Mouse (Mus musculus): ENCODE measurements around the gene Lsm6. TPM values are rescaled to one million over a fixed set of nuclear protein-coding genes. Genes with fewer than 3 reads are reported as not detected.

Gene Lsm6
- 148 and 163 TPM in 2 replicates for polyA plus RNA-seq (2015; fragmentation: Nextera tagmentation; extraction: Ambion mirVana)

DNA sequence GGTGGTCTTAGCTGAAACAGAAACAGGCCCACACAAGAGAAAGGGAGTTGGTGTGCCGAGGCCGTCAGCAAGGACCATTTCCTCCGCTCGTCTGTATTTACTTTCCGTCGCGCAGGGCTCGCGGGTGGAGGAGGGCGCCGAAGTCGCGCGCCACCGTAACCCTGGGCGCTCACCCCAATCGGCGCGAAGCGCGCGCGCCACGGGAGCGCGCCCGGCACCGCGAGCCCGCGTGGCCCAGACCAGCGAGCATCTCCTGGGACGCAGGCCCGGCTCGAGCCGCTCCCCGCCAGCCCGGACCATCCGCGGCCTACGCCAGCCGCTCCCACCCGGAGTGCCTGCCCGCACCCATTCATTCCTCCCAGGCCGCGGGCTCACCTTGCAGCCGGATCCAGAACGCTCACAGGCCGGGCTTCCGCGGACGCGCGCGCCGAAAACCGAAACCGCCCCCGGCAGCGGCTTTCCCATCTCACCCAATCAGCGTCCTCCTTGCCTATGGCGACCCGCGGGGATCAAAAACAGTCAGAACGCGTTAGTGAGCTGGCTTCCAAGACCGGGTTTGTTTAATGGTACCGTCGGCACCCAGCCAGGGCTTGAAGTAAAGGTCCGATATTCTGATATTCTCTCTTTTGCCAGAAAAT, at the start of gene Lsm6:
Gene Lsm6, minus strand, starts transcription at position 468 of the 638 bp plus-strand sequence.
- Histone ChIP-seq H3K36me3 (ENCODE audit: control insufficient read depth, insufficient read depth, low read length) (no peaks in the 10 kb centered on the region), H3K27ac (ENCODE audit: low read length) (peak within 1 kb of the TSS; percentile 98), H3K4me2 (ENCODE audit: low read depth, low read length) (peak within 1 kb of the TSS; percentile 51), H3K9me3 (ENCODE audit: control insufficient read depth, low read length) (no peaks in the 10 kb centered on the region), H3K27me3 (replicated peaks; ENCODE audit: control insufficient read depth, insufficient read depth, low read length) (no peaks in the 10 kb centered on the region), H3K4me1 (ENCODE audit: control insufficient read depth, insufficient read depth, low read length) (peaks cover 16% of the 10 kb centered on the region), H3K4me3 (ENCODE audit: low read length) (peak within 1 kb of the TSS; percentile 86), H3K9ac (ENCODE audit: low read depth, low read length) (peak within 1 kb of the TSS; percentile 89)
- peak; percentile 93 for ATAC-seq
- WGBS, result under 1% methylated on average over 67 of the region's 70 CpGs

DNA sequence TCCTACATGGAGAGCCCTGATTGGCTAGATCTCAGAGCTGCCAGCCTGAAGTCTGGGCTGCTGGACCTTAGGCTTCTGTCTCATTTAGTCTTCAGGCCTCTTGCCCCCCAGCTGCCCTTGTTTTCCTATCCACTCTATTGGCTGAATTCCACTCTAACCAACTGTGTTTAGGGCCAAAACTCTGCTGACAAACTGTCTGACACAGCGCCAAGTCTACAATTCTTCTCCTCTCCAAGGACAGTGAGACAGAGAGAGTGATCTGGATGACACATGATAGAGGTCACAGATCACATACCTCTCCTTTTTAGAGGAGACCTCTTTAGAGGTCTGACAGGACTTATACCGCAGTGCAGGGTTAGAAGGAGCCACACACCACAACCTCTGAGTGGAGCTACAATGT, 46.1 kb upstream of the Lsm6 start:
- Histone ChIP-seq H3K9me3 (ENCODE audit: control insufficient read depth, low read length) (no peaks in the 10 kb centered on the region), H3K27ac (ENCODE audit: low read length) (no peak overlapping the region), H3K4me1 (ENCODE audit: control insufficient read depth, insufficient read depth, low read length) (no peaks in the 10 kb centered on the region), H3K27me3 (replicated peaks; ENCODE audit: control insufficient read depth, insufficient read depth, low read length) (no peaks in the 10 kb centered on the region), H3K9ac (ENCODE audit: low read depth, low read length) (no peak overlapping the region), H3K36me3 (ENCODE audit: control insufficient read depth, insufficient read depth, low read length) (no peaks in the 10 kb centered on the region), H3K4me3 (ENCODE audit: low read length) (no peak overlapping the region), H3K4me2 (ENCODE audit: low read depth, low read length) (no peak overlapping the region)
- ATAC-seq, result no peak
- 91% methylated on average over 2 of the region's 2 CpGs for WGBS

- no peak overlapping the region for H3K9ac ChIP-seq (ENCODE audit: low read depth, low read length)
- H3K4me3 ChIP-seq (ENCODE audit: low read length), result no peak overlapping the region
- H3K9me3 ChIP-seq (ENCODE audit: control insufficient read depth, low read length), result no peaks in the 10 kb centered on the region
- no peak for ATAC-seq
- no peaks in the 10 kb centered on the region for H3K36me3 ChIP-seq (ENCODE audit: control insufficient read depth, insufficient read depth, low read length)
- 82% methylated on average over 1 of the region's 1 CpGs for WGBS
- no peaks in the 10 kb centered on the region for H3K27me3 ChIP-seq (replicated peaks; ENCODE audit: control insufficient read depth, insufficient read depth, low read length)
- no peak overlapping the region for H3K4me2 ChIP-seq (ENCODE audit: low read depth, low read length)
- no peak overlapping the region for H3K27ac ChIP-seq (ENCODE audit: low read length)
- H3K4me1 ChIP-seq (ENCODE audit: control insufficient read depth, insufficient read depth, low read length), result no peaks in the 10 kb centered on the region
These were observed 42.1 kb upstream of the Lsm6 start for GRCm38 (mm10) chr8:78863001-78863400.

GRCm38 (mm10) chr8:78862046-78862445, 41.1 kb upstream of the Lsm6 start:
- no peaks in the 10 kb centered on the region for H3K9me3 ChIP-seq (ENCODE audit: control insufficient read depth, low read length)
- no peaks in the 10 kb centered on the region for H3K27me3 ChIP-seq (replicated peaks; ENCODE audit: control insufficient read depth, insufficient read depth, low read length)
- WGBS, result 66% methylated on average over 9 of the region's 9 CpGs
- H3K4me1 ChIP-seq (ENCODE audit: control insufficient read depth, insufficient read depth, low read length), result no peaks in the 10 kb centered on the region
- no peaks in the 10 kb centered on the region for H3K36me3 ChIP-seq (ENCODE audit: control insufficient read depth, insufficient read depth, low read length)
- no peak for ATAC-seq
- H3K9ac ChIP-seq (ENCODE audit: low read depth, low read length), result no peak overlapping the region
- H3K4me2 ChIP-seq (ENCODE audit: low read depth, low read length), result no peak overlapping the region
- H3K4me3 ChIP-seq (ENCODE audit: low read length), result no peak overlapping the region
- H3K27ac ChIP-seq (ENCODE audit: low read length), result no peak overlapping the region

DNA sequence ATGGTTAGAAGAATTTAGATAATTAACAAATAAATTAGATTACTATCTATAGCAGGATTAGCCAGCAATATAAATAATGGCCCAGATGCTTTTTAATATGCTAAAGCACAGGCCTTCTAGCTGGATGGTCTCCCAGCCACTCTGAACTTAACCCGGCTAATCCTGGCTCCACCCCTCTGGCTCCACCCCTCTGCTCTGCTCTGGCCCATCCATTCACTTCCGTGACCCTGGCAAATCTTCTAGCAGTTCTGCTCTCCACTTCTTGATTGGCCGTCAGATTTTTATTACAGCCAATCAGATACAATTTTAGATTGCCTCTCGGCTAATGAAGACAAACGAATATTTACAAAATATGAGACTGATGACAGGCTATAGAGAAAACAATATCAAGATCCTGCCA, 39.8 kb upstream of the Lsm6 start:
- no peaks in the 10 kb centered on the region for H3K9me3 ChIP-seq (ENCODE audit: control insufficient read depth, low read length)
- no peaks in the 10 kb centered on the region for H3K4me1 ChIP-seq (ENCODE audit: control insufficient read depth, insufficient read depth, low read length)
- ATAC-seq, result no peak
- no peak overlapping the region for H3K27ac ChIP-seq (ENCODE audit: low read length)
- H3K4me2 ChIP-seq (ENCODE audit: low read depth, low read length), result no peak overlapping the region
- no peak overlapping the region for H3K9ac ChIP-seq (ENCODE audit: low read depth, low read length)
- no peaks in the 10 kb centered on the region for H3K36me3 ChIP-seq (ENCODE audit: control insufficient read depth, insufficient read depth, low read length)
- WGBS, result 48% methylated on average over 5 of the region's 5 CpGs
- no peak overlapping the region for H3K4me3 ChIP-seq (ENCODE audit: low read length)
- no peaks in the 10 kb centered on the region for H3K27me3 ChIP-seq (replicated peaks; ENCODE audit: control insufficient read depth, insufficient read depth, low read length)

DNA sequence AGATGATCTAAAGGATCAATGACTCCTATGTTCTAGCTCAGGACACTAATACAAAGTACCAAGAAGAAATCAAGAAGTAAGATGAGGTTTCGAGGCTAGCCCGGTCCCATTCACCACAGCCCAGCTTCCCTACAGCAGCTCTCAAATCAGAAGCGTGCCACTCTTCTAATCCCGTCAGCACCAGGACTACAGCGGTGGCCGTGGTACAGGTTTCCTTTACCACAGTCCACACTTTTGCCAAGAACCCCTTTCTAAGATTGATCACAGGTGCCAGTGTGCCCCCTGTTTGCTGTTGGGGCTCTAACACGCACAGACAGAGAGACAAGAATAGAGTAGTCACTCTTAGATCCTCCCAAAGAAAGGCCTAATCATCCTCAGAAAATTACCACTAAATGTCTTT, 36.5 kb upstream of the Lsm6 start:
- 91% methylated on average over 7 of the region's 7 CpGs for WGBS
- H3K9ac ChIP-seq (ENCODE audit: low read depth, low read length), result no peak overlapping the region
- H3K4me2 ChIP-seq (ENCODE audit: low read depth, low read length), result no peak overlapping the region
- no peaks in the 10 kb centered on the region for H3K27me3 ChIP-seq (replicated peaks; ENCODE audit: control insufficient read depth, insufficient read depth, low read length)
- H3K9me3 ChIP-seq (ENCODE audit: control insufficient read depth, low read length), result no peaks in the 10 kb centered on the region
- H3K4me1 ChIP-seq (ENCODE audit: control insufficient read depth, insufficient read depth, low read length), result no peaks in the 10 kb centered on the region
- H3K4me3 ChIP-seq (ENCODE audit: low read length), result no peak overlapping the region
- ATAC-seq, result no peak
- no peaks in the 10 kb centered on the region for H3K36me3 ChIP-seq (ENCODE audit: control insufficient read depth, insufficient read depth, low read length)
- H3K27ac ChIP-seq (ENCODE audit: low read length), result no peak overlapping the region

GRCm38 (mm10) chr8:78852279-78852678, 31.3 kb upstream of the Lsm6 start:
- H3K4me3 ChIP-seq (ENCODE audit: low read length), result no peak overlapping the region
- H3K27ac ChIP-seq (ENCODE audit: low read length), result no peak overlapping the region
- H3K9me3 ChIP-seq (ENCODE audit: control insufficient read depth, low read length), result no peaks in the 10 kb centered on the region
- no peak overlapping the region for H3K4me2 ChIP-seq (ENCODE audit: low read depth, low read length)
- H3K9ac ChIP-seq (ENCODE audit: low read depth, low read length), result no peak overlapping the region
- H3K4me1 ChIP-seq (ENCODE audit: control insufficient read depth, insufficient read depth, low read length), result no peaks in the 10 kb centered on the region
- no peaks in the 10 kb centered on the region for H3K36me3 ChIP-seq (ENCODE audit: control insufficient read depth, insufficient read depth, low read length)
- WGBS, result 82% methylated on average over 4 of the region's 4 CpGs
- H3K27me3 ChIP-seq (replicated peaks; ENCODE audit: control insufficient read depth, insufficient read depth, low read length), result no peaks in the 10 kb centered on the region
- ATAC-seq, result no peak

DNA sequence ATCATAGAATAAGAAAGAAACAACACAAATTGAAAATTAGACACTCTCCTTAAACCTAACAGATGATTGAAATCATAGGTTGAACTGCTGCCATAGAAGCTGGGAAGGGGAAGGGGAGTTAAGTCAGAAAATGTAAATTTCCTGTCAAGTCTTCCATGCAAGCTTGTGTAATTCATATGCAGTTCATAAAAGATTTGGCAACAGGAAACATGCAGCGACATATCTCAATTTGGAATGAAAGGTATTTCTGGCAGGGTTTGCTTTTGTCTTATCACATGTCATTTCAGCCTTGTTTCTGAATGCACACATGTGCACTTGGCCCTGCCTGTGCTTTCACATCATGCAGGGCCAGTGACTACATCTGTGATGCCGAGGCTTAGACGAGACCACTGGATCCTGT, 26.3 kb upstream of the Lsm6 start:
- Histone ChIP-seq H3K9me3 (ENCODE audit: control insufficient read depth, low read length) (no peaks in the 10 kb centered on the region), H3K36me3 (ENCODE audit: control insufficient read depth, insufficient read depth, low read length) (no peaks in the 10 kb centered on the region), H3K27me3 (replicated peaks; ENCODE audit: control insufficient read depth, insufficient read depth, low read length) (no peaks in the 10 kb centered on the region), H3K4me3 (ENCODE audit: low read length) (no peak overlapping the region), H3K9ac (ENCODE audit: low read depth, low read length) (no peak overlapping the region), H3K27ac (ENCODE audit: low read length) (no peak overlapping the region), H3K4me1 (ENCODE audit: control insufficient read depth, insufficient read depth, low read length) (no peaks in the 10 kb centered on the region), H3K4me2 (ENCODE audit: low read depth, low read length) (no peak overlapping the region)
- no peak for ATAC-seq
- WGBS, result 78% methylated on average over 3 of the region's 3 CpGs

- Histone ChIP-seq H3K27me3 (replicated peaks; ENCODE audit: control insufficient read depth, insufficient read depth, low read length) (no peaks in the 10 kb centered on the region), H3K9ac (ENCODE audit: low read depth, low read length) (no peak overlapping the region), H3K9me3 (ENCODE audit: control insufficient read depth, low read length) (no peaks in the 10 kb centered on the region), H3K4me3 (ENCODE audit: low read length) (no peak overlapping the region), H3K27ac (ENCODE audit: low read length) (no peak overlapping the region), H3K36me3 (ENCODE audit: control insufficient read depth, insufficient read depth, low read length) (no peaks in the 10 kb centered on the region), H3K4me2 (ENCODE audit: low read depth, low read length) (no peak overlapping the region), H3K4me1 (ENCODE audit: control insufficient read depth, insufficient read depth, low read length) (no peaks in the 10 kb centered on the region)
- 87% methylated on average over 5 of the region's 5 CpGs for WGBS
- no peak for ATAC-seq
These were observed 23.6 kb upstream of the Lsm6 start for GRCm38 (mm10) chr8:78844559-78844958.

All from intestine, embryonic 16.5 days (tissue).